Mouse (Mus musculus) lung, embryonic 14.5 days (tissue): Measurements from ENCODE around the gene Naa30. TPM values are rescaled to one million over a fixed set of nuclear protein-coding genes. Genes with fewer than 3 reads are reported as not detected.

ENCODE experiments used
- ATAC-seq: fragments of 200-750 bp; cut with Nextera tagmentation; 2 replicates; pipeline ENCODE4 v1.8.0; 2017; ENCODE audit warnings: mild to moderate bottlenecking, moderate TSS enrichment, moderate library complexity; ENCODE audit not compliant: insufficient read depth
- DNase-seq: peaks from one replicate; pipeline ENCODE4 v3.0.0-alpha.2; 2015
- H3K27ac ChIP-seq: fragments of 300-500 bp; sonication (generic); 2 replicates; pipeline ENCODE4 v1.5.1; 2014; ENCODE audit warnings: low read depth, mild to moderate bottlenecking, moderate library complexity
- H3K27me3 ChIP-seq: fragments of 300-500 bp; sonication (generic); 2 replicates; pipeline ENCODE4 v1.6.1; 2014; ENCODE audit warnings: low read length, control low read depth; ENCODE audit not compliant: insufficient read depth
- H3K36me3 ChIP-seq: fragments of 300-500 bp; sonication (generic); 2 replicates; pipeline ENCODE4 v1.6.1; 2014; ENCODE audit warnings: control low read depth; ENCODE audit not compliant: insufficient read depth
- H3K4me1 ChIP-seq: fragments of 300-500 bp; sonication (generic); 2 replicates; pipeline ENCODE4 v1.6.1; 2014; ENCODE audit warnings: antibody characterized with exemption, control low read depth; ENCODE audit not compliant: insufficient read depth
- H3K4me2 ChIP-seq: fragments of 300-500 bp; sonication (generic); 2 replicates; pipeline ENCODE4 v1.6.1; 2014; ENCODE audit warnings: mild to moderate bottlenecking
- H3K4me3 ChIP-seq: fragments of 300-500 bp; sonication (generic); 2 replicates; pipeline ENCODE4 v1.5.1; 2014; ENCODE audit warnings: low read depth, low read length
- H3K9ac ChIP-seq: fragments of 300-500 bp; sonication (generic); 2 replicates; pipeline ENCODE4 v1.6.1; 2014
- H3K9me3 ChIP-seq: fragments of 300-500 bp; sonication (generic); 2 replicates; pipeline ENCODE4 v1.6.1; 2016; ENCODE audit warnings: low read depth, low read length, control low read depth
- CTCF ChIP-seq: IDR thresholded peaks from 2 replicates; pipeline ENCODE4 v1.5.1; 2016; ENCODE audit warnings: antibody characterized with exemption, low read depth
- WGBS: fragments of 180-500 bp; shearing (Covaris S2); extraction: QIAGEN DNeasy Blood & Tissue Kit; methylation state at CpG from one replicate; pipeline ENCODE4 v1.1.7; 2014; 5-methylcytosine and 5-hydroxymethylcytosine counted together
- polyA plus RNA-seq: library from polyadenylated mRNA; unstranded; fragments of >200 nt; fragmentation: Nextera tagmentation; extraction: Ambion mirVana; gene quantifications from 2 replicates; pipeline ENCODE4 v1.2.1, GENCODE M21; 2014

Naa30 gene
- 12.5 and 16.7 TPM in 2 replicates for polyA plus RNA-seq

GRCm38 (mm10) chr14:49171867-49172581 lies at the start of gene Naa30:
Gene Naa30 (plus strand): TSS chr14:49172226.
- Histone ChIP-seq H3K4me2 (peak within 1 kb of the TSS; percentile 97), H3K9ac (peak within 1 kb of the TSS; percentile 87), H3K27me3 (no peaks in the 10 kb centered on the region), H3K4me1 (peaks cover 16% of the 10 kb centered on the region), H3K36me3 (peaks cover 12% of the 10 kb centered on the region; the same call in 1 of the 2 replicates), H3K4me3 (peak within 1 kb of the TSS; percentile 89), H3K9me3 (no peaks in the 10 kb centered on the region), H3K27ac (peak within 1 kb of the TSS; percentile 78)
- no peak for TF ChIP-seq CTCF
- ATAC-seq (peak; percentile 94), DNase-seq (peak; percentile 97)
- 1% methylated on average over 32 of the region's 86 CpGs for WGBS

- H3K4me1 ChIP-seq, result no peaks in the 10 kb centered on the region
- ATAC-seq, result no peak
- H3K27ac ChIP-seq, result no peak overlapping the region
- no peaks in the 10 kb centered on the region for H3K36me3 ChIP-seq
- H3K4me3 ChIP-seq, result no peak overlapping the region
- H3K9ac ChIP-seq, result no peak overlapping the region
- no peak for DNase-seq
- no peak for TF ChIP-seq CTCF
- H3K4me2 ChIP-seq, result no peak overlapping the region
- H3K27me3 ChIP-seq, result no peaks in the 10 kb centered on the region
- WGBS, result 73% methylated on average over 23 of the region's 23 CpGs
- H3K9me3 ChIP-seq, result no peaks in the 10 kb centered on the region
Observed at GRCm38 (mm10) chr14:49127162-49127779, 44.8 kb upstream of the Naa30 start.

- H3K27ac ChIP-seq, result no peak overlapping the region
- no peak overlapping the region for H3K9ac ChIP-seq
- no peaks in the 10 kb centered on the region for H3K4me1 ChIP-seq
Observed at GRCm38 (mm10) chr14:49128544-49129263, 43.3 kb upstream of the Naa30 start.

GRCm38 (mm10) chr14:49132391-49132790 lies 39.6 kb upstream of the Naa30 start:
- no peak for ATAC-seq
- no peaks in the 10 kb centered on the region for H3K36me3 ChIP-seq
- no peaks in the 10 kb centered on the region for H3K9me3 ChIP-seq
- H3K27me3 ChIP-seq, result no peaks in the 10 kb centered on the region
- DNase-seq, result no peak
- H3K9ac ChIP-seq, result no peak overlapping the region
- WGBS, result 86% methylated on average over 3 of the region's 3 CpGs
- TF ChIP-seq CTCF, result no peak
- no peak overlapping the region for H3K27ac ChIP-seq
- no peaks in the 10 kb centered on the region for H3K4me1 ChIP-seq
- H3K4me2 ChIP-seq, result no peak overlapping the region
- H3K4me3 ChIP-seq, result no peak overlapping the region

More at GRCm38 (mm10) chr14:49128544-49129263, 43.3 kb upstream of the Naa30 start:
- H3K4me3 ChIP-seq, result no peak overlapping the region
- no peak overlapping the region for H3K4me2 ChIP-seq
- 55% methylated on average over 10 of the region's 10 CpGs for WGBS
- H3K9me3 ChIP-seq, result no peaks in the 10 kb centered on the region
- TF ChIP-seq CTCF, result no peak
- H3K36me3 ChIP-seq, result no peaks in the 10 kb centered on the region
- ATAC-seq, result no peak
- no peak for DNase-seq
- no peaks in the 10 kb centered on the region for H3K27me3 ChIP-seq

GRCm38 (mm10) chr14:49138171-49138570 lies 33.9 kb upstream of the Naa30 start:
- no peak for ATAC-seq
- 45% methylated on average over 1 of the region's 1 CpGs for WGBS
- no peak for DNase-seq

GRCm38 (mm10) chr14:49140756-49141155 lies 31.3 kb upstream of the Naa30 start:
- no peak overlapping the region for H3K4me3 ChIP-seq
- no peaks in the 10 kb centered on the region for H3K27me3 ChIP-seq
- no peaks in the 10 kb centered on the region for H3K9me3 ChIP-seq
- no peak overlapping the region for H3K4me2 ChIP-seq
- no peak for TF ChIP-seq CTCF
- H3K27ac ChIP-seq, result no peak overlapping the region
- H3K9ac ChIP-seq, result no peak overlapping the region
- DNase-seq, result no peak
- H3K4me1 ChIP-seq, result no peaks in the 10 kb centered on the region
- WGBS, result 89% methylated on average over 7 of the region's 7 CpGs
- no peak for ATAC-seq
- H3K36me3 ChIP-seq, result no peaks in the 10 kb centered on the region

More at GRCm38 (mm10) chr14:49138171-49138570, 33.9 kb upstream of the Naa30 start:
- Histone ChIP-seq H3K36me3 (no peaks in the 10 kb centered on the region), H3K9me3 (no peaks in the 10 kb centered on the region), H3K4me2 (no peak overlapping the region), H3K9ac (no peak overlapping the region), H3K27me3 (no peaks in the 10 kb centered on the region), H3K4me1 (no peaks in the 10 kb centered on the region), H3K4me3 (no peak overlapping the region), H3K27ac (no peak overlapping the region)
- TF ChIP-seq CTCF, result no peak

GRCm38 (mm10) chr14:49153801-49154200 lies 18.2 kb upstream of the Naa30 start:
- Histone ChIP-seq H3K4me2 (no peak overlapping the region), H3K36me3 (no peaks in the 10 kb centered on the region), H3K9me3 (no peaks in the 10 kb centered on the region), H3K4me1 (no peaks in the 10 kb centered on the region), H3K4me3 (no peak overlapping the region), H3K9ac (no peak overlapping the region), H3K27ac (no peak overlapping the region), H3K27me3 (no peaks in the 10 kb centered on the region)
- peak; percentile 77 for DNase-seq
- peak; percentile 84 for TF ChIP-seq CTCF
- no peak for ATAC-seq
- WGBS, result 36% methylated on average over 7 of the region's 7 CpGs
